Comparison of ENCODE assay signal across 21 mouse cellular contexts in the genomic region with DNA sequence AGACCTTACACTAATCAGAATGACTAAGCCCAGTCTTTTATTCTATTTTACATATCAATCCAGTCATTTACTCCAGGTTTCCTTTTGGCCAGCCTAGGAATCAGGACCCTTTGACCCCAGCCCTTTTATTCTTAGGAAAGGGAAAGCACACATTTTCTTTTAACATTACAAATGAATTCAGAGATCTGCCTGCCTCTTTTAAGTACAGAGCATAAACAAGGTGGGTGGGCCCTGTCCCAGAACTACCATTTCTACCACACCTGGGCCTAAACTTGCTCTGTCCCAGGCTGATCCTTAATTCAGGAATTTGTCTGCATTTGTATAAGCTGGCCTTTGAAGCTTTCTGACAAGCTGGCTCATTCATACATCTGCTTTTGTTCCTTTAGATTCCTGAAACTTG. TPM values are rescaled to one million over a fixed set of nuclear protein-coding genes. Genes with fewer than 3 reads are reported as not detected.
"Had no signal": no experiment of that assay in that cellular context is flagged by ENCODE, and none has a peak within 500 bp of the region (broad histone marks: within the 10 kb centered on the region; RNA-seq: fewer than 3 reads in every experiment).

No protein-coding gene starts in this region.

- H3K4me1 ChIP-seq: lung, embryonic 15.5 days; midbrain, embryonic 10.5 days; midbrain, embryonic 12.5 days; neural tube, embryonic 13.5 days; neural tube, embryonic 15.5 days had no signal

- H3K9me3 ChIP-seq: lung, embryonic 15.5 days; midbrain, embryonic 10.5 days; midbrain, embryonic 12.5 days; neural tube, embryonic 13.5 days; neural tube, embryonic 15.5 days had no signal

- H3K27ac ChIP-seq: lung, embryonic 15.5 days; midbrain, embryonic 10.5 days; midbrain, embryonic 12.5 days; neural tube, embryonic 13.5 days; neural tube, embryonic 15.5 days had no signal

- H3K4me3 ChIP-seq: lung, embryonic 15.5 days; midbrain, embryonic 10.5 days; midbrain, embryonic 12.5 days; myocyte; neural tube, embryonic 13.5 days; neural tube, embryonic 15.5 days had no signal

- H3K27me3 ChIP-seq: lung, embryonic 15.5 days; midbrain, embryonic 12.5 days; neural tube, embryonic 13.5 days; neural tube, embryonic 15.5 days had no signal

- DNase-seq: lung, adult 2 months; lung, postnatal 14 days; lung, postnatal 36 days; midbrain, embryonic 14.5 days; retina, postnatal 1 day; right cerebral cortex, adult 18-20 months; right cerebral cortex, postnatal 25 days; right cerebral cortex, postnatal 4 days; spleen, adult 18-20 months; thymus, adult 18-20 months; thymus, postnatal 14 days; thymus, postnatal 36 days had no signal

- H3K36me3 ChIP-seq: lung, embryonic 15.5 days; midbrain, embryonic 10.5 days; midbrain, embryonic 12.5 days; neural tube, embryonic 13.5 days; neural tube, embryonic 15.5 days had no signal

- H3K9ac ChIP-seq: lung, embryonic 15.5 days; midbrain, embryonic 12.5 days; neural tube, embryonic 13.5 days; neural tube, embryonic 15.5 days had no signal

RNA-seq across cellular contexts. Expression of gene Tenm1, which starts 38.4 kb away (rescaled TPM):
- total RNA-seq: megakaryocyte, adult 5-6 weeks; megakaryocyte-erythroid progenitor cell, adult 5-6 weeks had no signal
- polyA plus RNA-seq: lung, adult 2 months; lung, postnatal 0 days; myocyte had no signal
